Mouse (Mus musculus) adrenal gland, adult 18-20 months (tissue): Measurements from ENCODE around the gene Cyba. TPM values are rescaled to one million over a fixed set of nuclear protein-coding genes. Genes with fewer than 3 reads are reported as not detected.

ENCODE experiments used
- DNase-seq, 2 experiments: peaks; one replicate each; pipeline ENCODE4 v3.0.0; 2021 to 2022; ENCODE audit warnings: low spot score in 2 of 2
- total RNA-seq, 2 experiments: library from RNA; stranded (reverse); gene quantifications; 1 replicate in 1 of 2; 2 replicates in 1 of 2; pipeline ENCODE4 v1.2.3; 2021

The Cyba gene
- total RNA-seq, 2 experiments from 2014 or later: 29.0 to 53.7 TPM

DNA sequence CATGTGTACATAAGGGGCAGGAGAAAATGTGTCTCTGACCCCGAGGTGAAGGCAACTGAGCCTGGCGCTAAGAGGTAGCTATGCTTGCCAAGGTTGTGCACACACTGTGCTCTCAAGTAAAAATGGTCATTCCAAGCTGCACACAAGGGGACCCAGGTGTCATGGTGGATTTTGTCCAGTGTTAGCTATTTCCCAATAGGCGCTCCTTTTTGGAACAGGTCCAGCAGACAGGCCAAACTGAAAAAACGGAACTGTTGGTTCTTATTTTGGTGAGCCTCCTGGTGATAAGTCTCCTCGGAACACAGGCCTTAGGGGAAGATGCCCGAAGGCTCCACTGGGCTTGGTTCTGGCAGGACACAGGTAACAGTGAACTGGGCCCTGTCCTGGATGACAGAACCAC lies 21.7 kb upstream of the Cyba start:
- no peak for DNase-seq

GRCm38 (mm10) chr8:122452154-122452553 lies 19.4 kb upstream of the Cyba start:
- DNase-seq: no peak

- DNase-seq: no peak
These were observed 18.5 kb upstream of the Cyba start for GRCm38 (mm10) chr8:122451161-122451703.

GRCm38 (mm10) chr8:122445203-122445602 lies 12.5 kb upstream of the Cyba start:
- no peak for DNase-seq

- peak; percentile 78 to 80 for DNase-seq
These were observed 11.5 kb upstream of the Cyba start for GRCm38 (mm10) chr8:122444058-122444748.

GRCm38 (mm10) chr8:122443262-122444006 lies 10.7 kb upstream of the Cyba start, which contains the start of gene Mvd:
Mvd (minus strand) TSS chr8:122443422.
- DNase-seq: peak; percentile 93 to 95

DNA sequence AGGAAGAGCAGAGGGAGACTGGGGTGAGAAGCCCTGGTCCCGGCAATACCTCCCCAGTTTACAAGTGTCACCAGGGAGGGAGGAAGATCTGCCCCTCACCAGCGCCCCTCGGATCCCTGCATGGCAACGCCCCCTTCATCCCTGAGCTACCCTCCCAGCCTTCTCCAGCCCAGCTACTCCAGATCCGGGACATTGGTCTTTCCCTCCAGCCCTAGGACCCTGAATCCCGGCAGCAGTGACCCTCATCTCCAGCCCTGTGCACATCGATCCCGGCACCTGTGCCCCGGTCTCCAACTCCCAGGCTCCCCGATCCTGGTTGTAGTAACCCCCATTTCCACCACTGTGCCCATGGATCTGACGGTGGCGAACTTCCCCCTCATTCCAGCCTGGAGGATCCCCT lies 10.1 kb upstream of the Cyba start:
- DNase-seq: no peak

DNA sequence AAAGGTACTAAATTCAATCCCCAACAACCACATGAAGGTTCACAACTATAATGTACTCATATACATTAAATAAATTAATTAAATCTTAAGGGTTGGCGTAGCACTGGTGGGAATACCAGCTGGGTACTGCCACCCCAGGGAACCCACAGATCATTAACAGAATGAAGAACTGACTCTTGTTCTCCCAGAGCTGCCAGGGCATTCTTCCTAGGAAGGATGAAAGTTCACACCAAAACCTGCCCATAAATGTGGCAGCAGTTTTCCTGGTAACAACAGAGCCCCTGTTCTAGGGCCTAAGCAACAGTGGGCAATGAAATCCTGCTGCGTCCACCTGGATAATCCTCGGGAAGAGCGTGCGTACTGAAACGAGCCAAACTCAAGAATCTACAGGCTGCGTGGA lies 9.6 kb upstream of the Cyba start:
- DNase-seq: no peak

GRCm38 (mm10) chr8:122441326-122441725 lies 8.6 kb upstream of the Cyba start:
- DNase-seq: no peak

DNA sequence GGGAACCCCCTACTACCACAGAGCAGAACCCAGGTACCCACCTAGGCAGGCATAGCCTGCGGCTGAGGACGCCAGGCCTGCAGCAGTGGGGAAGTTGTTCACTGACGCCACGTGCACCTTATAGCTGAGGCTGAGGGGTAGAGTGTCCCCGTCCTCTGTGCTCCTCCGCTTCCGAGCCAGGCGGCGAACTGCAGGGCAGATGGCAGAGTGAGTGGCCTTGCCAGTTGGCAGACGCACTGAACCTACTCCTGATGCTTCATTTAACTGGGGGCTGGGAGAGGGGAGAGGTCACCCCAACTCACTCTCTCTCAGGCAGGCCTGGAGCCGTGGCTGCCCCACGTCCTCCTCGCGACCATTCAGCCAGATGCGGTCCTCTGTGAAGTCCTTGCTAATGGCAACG lies 6.6 kb upstream of the Cyba start:
- no peak for DNase-seq

DNA sequence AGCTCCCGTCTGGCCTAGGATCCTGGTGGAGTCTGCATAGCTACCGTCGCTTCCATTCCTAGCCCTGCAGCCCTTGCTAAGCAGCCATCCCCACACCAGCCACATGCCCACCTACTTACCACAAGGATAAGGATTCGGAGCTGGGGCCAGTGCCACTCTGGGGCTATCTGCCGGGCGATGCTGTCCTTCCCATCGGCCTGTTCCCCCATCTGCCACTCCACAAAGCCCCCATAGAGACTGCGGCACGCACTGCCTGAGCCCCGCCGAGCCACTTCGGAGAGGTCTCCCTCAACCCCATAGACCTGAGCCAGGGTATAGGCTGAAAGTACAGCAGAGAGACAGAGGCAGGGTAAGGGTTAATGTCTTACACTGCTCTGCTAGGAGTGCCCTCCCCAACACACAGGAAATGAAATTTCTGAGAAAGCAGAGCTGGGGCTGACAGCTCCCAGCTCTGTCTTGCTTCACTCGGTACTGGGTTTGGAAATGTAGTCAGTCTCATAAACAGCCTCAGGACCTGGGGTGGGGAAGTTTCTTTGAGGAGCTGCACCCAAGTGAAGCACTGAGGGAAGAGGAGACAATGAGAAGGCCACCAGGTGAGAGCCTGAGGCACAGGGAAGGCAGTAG lies 5.1 kb upstream of the Cyba start:
- DNase-seq: no peak

- DNase-seq: no peak
These were observed 3.9 kb upstream of the Cyba start for GRCm38 (mm10) chr8:122436586-122437125.

- no peak for DNase-seq
These were observed 3.4 kb upstream of the Cyba start for GRCm38 (mm10) chr8:122436146-122436545.

DNA sequence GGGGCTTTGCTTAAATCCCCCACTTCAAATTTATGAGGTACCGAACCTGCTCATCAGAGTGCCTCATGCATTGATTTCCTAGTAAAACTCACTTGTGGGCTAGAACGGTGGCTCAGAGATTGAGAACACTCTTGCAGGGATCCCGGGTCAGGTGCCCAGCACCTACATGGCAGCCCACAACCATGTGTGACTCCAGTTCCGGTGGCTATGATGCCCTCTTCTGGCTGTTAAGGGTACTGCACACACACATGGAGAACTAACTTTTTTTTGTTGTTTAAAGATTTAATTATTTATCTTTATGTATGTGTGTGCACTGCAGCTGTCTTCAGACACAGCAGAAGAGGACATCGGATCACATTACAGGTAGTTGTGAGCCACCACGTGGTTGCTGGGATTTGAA lies 2.6 kb upstream of the Cyba start:
- no peak for DNase-seq

DNA sequence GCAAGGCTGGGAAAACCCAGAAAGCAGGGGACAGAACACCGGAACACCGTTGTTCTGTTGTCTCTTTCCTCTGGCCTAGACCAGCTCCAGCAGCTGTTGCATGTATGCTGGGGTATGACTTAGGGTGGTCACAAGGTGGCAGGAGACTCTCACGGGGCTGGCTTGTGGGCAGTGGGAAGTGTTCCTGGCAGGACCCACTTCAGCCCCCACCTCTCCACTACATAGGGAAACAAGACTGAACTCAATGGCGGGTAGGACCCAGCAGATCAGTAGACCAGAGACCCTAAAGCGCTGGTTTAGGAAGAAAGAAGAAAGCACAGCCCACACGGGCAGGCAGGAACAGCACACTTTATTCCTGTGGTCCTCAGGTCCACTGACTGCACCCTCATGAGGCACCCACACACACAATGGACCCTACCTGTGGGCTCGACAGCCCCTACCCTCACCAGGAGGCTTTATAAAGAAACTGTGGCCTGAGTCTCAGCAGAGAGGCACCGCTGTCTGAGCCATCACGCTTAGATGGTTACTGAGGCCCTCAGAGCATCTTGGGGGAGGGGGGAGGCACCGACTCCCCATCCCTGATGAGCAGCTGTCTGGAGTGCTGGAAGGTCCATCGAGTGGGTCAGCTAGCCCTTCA lies 657 bp upstream of the Cyba start:
- no peak for DNase-seq

- no peak for DNase-seq
These were observed 862 bp downstream of the Cyba start for GRCm38 (mm10) chr8:122431694-122432442.

DNA sequence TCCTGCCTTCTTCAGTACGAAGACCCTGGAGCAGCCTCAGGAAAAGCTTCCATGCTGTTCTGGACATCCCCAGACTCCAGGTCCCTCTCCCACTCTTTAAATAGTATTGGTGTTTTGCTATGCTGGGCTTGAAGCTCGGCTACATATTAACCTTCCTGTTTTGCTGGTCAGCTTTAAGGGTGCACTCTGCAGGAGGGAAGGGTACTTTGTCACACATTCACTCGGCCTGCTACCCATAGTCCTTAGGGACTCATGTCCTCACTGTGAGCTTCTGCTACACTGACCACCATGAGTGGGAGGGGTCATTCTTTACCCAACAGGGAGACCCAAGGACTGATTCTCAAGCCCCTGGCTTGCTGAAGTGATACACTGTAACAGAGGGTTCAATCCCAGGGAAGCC lies 2.1 kb downstream of the Cyba start:
- DNase-seq: no peak

DNA sequence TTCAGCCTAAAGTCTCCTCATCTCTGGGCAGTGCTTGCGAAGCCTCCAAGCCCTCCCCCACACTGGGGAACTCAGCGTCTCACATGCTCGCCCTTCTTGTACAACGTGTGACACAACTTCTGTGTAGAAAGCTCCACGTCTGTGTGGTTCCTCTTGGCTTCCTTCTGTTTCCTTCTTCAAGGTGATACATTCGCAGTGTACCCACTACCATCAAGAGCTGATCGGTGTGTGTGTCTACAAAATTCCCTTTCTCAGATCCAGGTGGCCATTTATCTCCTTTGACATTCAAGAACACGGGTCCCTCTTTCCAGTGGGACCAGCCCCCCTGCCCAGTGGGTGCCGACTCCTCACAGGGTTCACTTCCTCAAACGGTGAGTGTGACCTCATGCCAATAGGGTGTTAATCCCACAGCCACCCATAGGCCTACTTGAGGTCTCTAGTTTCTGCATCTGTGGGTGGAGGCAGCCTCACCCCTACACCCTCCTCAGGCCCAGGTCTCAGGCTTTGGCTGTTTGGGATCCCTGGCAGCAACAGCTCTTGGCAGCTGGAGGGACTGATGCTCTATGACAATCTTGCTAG lies 2.6 kb downstream of the Cyba start:
- DNase-seq: no peak

- DNase-seq: no peak
These were observed 4.6 kb downstream of the Cyba start for GRCm38 (mm10) chr8:122428163-122428562.

DNA sequence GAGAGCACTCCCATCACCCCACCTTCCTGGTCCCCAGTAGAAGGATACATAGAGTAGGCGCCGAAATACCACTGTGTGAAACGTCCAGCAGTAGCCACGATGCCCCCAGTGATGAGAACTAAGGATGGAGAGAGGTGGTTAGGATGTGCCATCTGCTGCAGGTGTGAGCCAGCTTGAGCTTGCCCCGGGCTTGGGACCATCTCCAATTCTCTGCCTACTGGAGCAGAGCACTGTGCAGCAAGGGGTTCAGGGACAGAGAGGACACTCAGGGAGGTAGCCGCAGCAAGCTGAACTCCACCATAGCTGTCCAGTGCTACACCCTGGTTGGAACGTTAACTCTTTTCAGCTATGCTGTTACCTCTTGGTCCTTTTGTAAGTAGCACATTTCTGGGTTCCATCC lies 5.1 kb downstream of the Cyba start:
- no peak for DNase-seq
